Mouse (Mus musculus) forebrain, embryonic 15.5 days (tissue): Measurements from ENCODE around the gene Il9. TPM values are rescaled to one million over a fixed set of nuclear protein-coding genes. Genes with fewer than 3 reads are reported as not detected.

Experiments
- ATAC-seq: fragments of 200-750 bp; cut with Nextera tagmentation; replicated peaks from 2 replicates; pipeline ENCODE4 v1.8.0; 2017; ENCODE audit warnings: mild to moderate bottlenecking, moderate TSS enrichment, moderate library complexity
- H3K27ac ChIP-seq: fragments of 300-500 bp; sonication (generic); replicated peaks from 2 replicates; pipeline ENCODE4 v1.5.1; 2015; ENCODE audit warnings: mild to moderate bottlenecking, inconsistent platforms
- H3K27me3 ChIP-seq: fragments of 300-500 bp; sonication (generic); 2 replicates; pipeline ENCODE4 v1.6.1; 2015; ENCODE audit warnings: inconsistent platforms
- H3K36me3 ChIP-seq: fragments of 300-500 bp; sonication (generic); 2 replicates; pipeline ENCODE4 v1.6.1; 2015; ENCODE audit warnings: mild to moderate bottlenecking, inconsistent platforms
- H3K4me1 ChIP-seq: fragments of 300-500 bp; sonication (generic); 2 replicates; pipeline ENCODE4 v1.6.1; 2015; ENCODE audit warnings: inconsistent platforms
- H3K4me2 ChIP-seq: fragments of 300-500 bp; sonication (generic); replicated peaks from 2 replicates; pipeline ENCODE4 v1.6.1; 2015; ENCODE audit warnings: mild to moderate bottlenecking, inconsistent platforms
- H3K4me3 ChIP-seq: fragments of 300-500 bp; sonication (generic); 2 replicates; pipeline ENCODE4 v1.5.1; 2015; ENCODE audit warnings: mild to moderate bottlenecking, inconsistent platforms
- H3K9ac ChIP-seq: fragments of 300-500 bp; sonication (generic); replicated peaks from 2 replicates; pipeline ENCODE4 v1.6.1; 2015; ENCODE audit warnings: mild to moderate bottlenecking, inconsistent platforms
- H3K9me3 ChIP-seq: fragments of 300-500 bp; sonication (generic); 2 replicates; pipeline ENCODE4 v1.6.1; 2016; ENCODE audit warnings: inconsistent platforms
- WGBS: fragments of 180-500 bp; shearing (Covaris S2); methylation state at CpG from one replicate; pipeline ENCODE4 v1.1.7; 2015; ENCODE audit warnings: mixed read lengths; 5-methylcytosine and 5-hydroxymethylcytosine counted together
- polyA plus RNA-seq: library from polyadenylated mRNA; unstranded; fragments of >200 nt; fragmentation: Nextera tagmentation; extraction: Ambion mirVana; gene quantifications from 2 replicates; pipeline ENCODE4 v1.2.1, GENCODE M21; 2015

Il9 gene
- polyA plus RNA-seq = not detected in 2 replicates

DNA sequence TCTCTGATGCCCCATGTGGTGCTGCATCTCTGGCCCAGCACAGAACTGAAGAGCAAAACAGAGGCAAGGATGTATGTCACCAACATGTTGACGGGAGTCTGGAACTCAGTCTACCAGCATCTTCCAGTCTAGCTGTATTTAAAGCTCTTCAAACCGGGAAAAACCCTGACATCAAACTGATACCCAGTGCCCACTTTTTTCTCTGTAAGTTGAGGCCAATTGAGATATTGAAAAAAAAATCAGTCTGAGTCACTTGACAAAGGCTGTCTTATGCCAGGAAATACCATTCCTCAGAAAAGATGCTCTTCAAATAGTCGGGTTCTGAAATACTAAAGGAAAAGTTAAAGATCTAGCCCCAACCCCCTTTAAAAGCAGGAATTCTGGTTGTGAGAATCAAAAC lies at the start of gene Il9:
Gene Il9 (minus strand): TSS at position 101 of the 400 bp plus-strand sequence.
- no peak within 1 kb of the TSS for H3K27ac ChIP-seq
- no peaks in the 10 kb centered on the region for H3K27me3 ChIP-seq
- no peak for ATAC-seq
- no peaks in the 10 kb centered on the region for H3K9me3 ChIP-seq
- no peak within 1 kb of the TSS for H3K9ac ChIP-seq
- no peak within 1 kb of the TSS for H3K4me3 ChIP-seq
- H3K4me2 ChIP-seq = no peak within 1 kb of the TSS
- 79% methylated on average over 3 of the region's 3 CpGs for WGBS
- no peaks in the 10 kb centered on the region for H3K36me3 ChIP-seq
- H3K4me1 ChIP-seq = peaks cover 10% of the 10 kb centered on the region

- no peaks in the 10 kb centered on the region for H3K36me3 ChIP-seq
- no peaks in the 10 kb centered on the region for H3K9me3 ChIP-seq
- H3K9ac ChIP-seq = no peak overlapping the region
- H3K4me2 ChIP-seq = no peak overlapping the region
- no peak overlapping the region for H3K27ac ChIP-seq
- no peak for ATAC-seq
- no peaks in the 10 kb centered on the region for H3K4me1 ChIP-seq
- no peaks in the 10 kb centered on the region for H3K27me3 ChIP-seq
- H3K4me3 ChIP-seq = no peak overlapping the region
- WGBS = 63% methylated on average over 8 of the region's 8 CpGs
These were observed 47.6 kb upstream of the Il9 start for GRCm38 (mm10) chr13:56529685-56530084.

GRCm38 (mm10) chr13:56529031-56529430 lies 47.0 kb upstream of the Il9 start:
- no peaks in the 10 kb centered on the region for H3K9me3 ChIP-seq
- H3K4me2 ChIP-seq = no peak overlapping the region
- no peaks in the 10 kb centered on the region for H3K27me3 ChIP-seq
- H3K4me3 ChIP-seq = no peak overlapping the region
- no peak for ATAC-seq
- H3K36me3 ChIP-seq = no peaks in the 10 kb centered on the region
- H3K4me1 ChIP-seq = no peaks in the 10 kb centered on the region
- WGBS = 78% methylated on average over 4 of the region's 4 CpGs
- no peak overlapping the region for H3K9ac ChIP-seq
- no peak overlapping the region for H3K27ac ChIP-seq

DNA sequence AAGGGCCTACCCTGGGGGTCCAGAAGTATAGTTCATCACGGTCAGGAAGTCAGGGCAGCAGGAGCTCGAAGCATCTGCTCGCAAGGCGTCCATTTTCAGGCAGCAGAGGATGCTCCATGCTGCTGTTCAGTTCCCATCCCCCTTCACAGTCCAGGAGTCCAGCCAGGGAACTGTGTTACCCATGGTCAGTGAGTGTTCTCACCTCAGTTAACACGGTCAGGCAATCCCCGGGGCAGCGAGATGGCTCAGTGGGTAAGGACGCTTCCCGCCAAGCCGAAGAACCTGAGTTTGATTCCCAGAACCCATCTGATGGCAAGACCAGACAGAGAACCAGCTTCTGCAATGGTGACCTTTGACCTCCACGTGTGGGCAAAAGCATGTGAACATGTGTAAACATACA lies 46.2 kb upstream of the Il9 start:
- no peak overlapping the region for H3K4me3 ChIP-seq
- no peaks in the 10 kb centered on the region for H3K36me3 ChIP-seq
- no peak overlapping the region for H3K27ac ChIP-seq
- no peaks in the 10 kb centered on the region for H3K9me3 ChIP-seq
- H3K9ac ChIP-seq = no peak overlapping the region
- no peaks in the 10 kb centered on the region for H3K27me3 ChIP-seq
- 90% methylated on average over 11 of the region's 11 CpGs for WGBS
- no peak overlapping the region for H3K4me2 ChIP-seq
- no peaks in the 10 kb centered on the region for H3K4me1 ChIP-seq
- no peak for ATAC-seq

DNA sequence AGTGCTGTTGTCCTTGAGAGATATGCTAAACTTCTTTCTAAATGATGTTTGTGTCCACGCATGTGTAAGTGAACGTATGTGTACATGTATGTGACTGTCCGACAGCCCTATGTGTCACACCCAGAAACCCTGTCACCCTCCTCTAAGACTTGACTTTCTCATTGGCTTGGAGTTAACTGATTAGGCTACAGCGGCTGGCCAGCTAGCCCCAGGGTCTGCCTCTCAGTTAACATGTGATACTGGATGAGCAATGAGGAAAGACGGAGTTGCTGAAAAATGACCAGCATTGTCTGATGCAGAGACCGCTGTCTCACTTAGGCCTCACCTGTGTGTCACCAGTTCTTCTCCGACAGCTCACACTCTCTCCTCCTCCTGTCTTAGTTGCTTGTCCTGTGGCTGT lies 45.8 kb upstream of the Il9 start:
- H3K4me3 ChIP-seq = no peak overlapping the region
- no peak overlapping the region for H3K4me2 ChIP-seq
- H3K27ac ChIP-seq = no peak overlapping the region
- H3K4me1 ChIP-seq = no peaks in the 10 kb centered on the region
- H3K36me3 ChIP-seq = no peaks in the 10 kb centered on the region
- no peak for ATAC-seq
- H3K27me3 ChIP-seq = no peaks in the 10 kb centered on the region
- no peaks in the 10 kb centered on the region for H3K9me3 ChIP-seq
- H3K9ac ChIP-seq = no peak overlapping the region
- WGBS = 94% methylated on average over 7 of the region's 7 CpGs

- H3K9ac ChIP-seq = no peak overlapping the region
- H3K27me3 ChIP-seq = no peaks in the 10 kb centered on the region
- H3K27ac ChIP-seq = no peak overlapping the region
- H3K4me2 ChIP-seq = no peak overlapping the region
- H3K9me3 ChIP-seq = no peaks in the 10 kb centered on the region
- no peak for ATAC-seq
- no peaks in the 10 kb centered on the region for H3K36me3 ChIP-seq
- H3K4me1 ChIP-seq = no peaks in the 10 kb centered on the region
- WGBS = 85% methylated on average over 12 of the region's 12 CpGs
- no peak overlapping the region for H3K4me3 ChIP-seq
These were observed 44.8 kb upstream of the Il9 start for GRCm38 (mm10) chr13:56526871-56527270.

- WGBS = 4% methylated on average over 8 of the region's 8 CpGs
- Histone ChIP-seq H3K36me3 (no peaks in the 10 kb centered on the region), H3K4me2 (peak overlapping the region; percentile 78), H3K9me3 (no peaks in the 10 kb centered on the region), H3K4me3 (peak overlapping the region; percentile 56), H3K27ac (no peak overlapping the region), H3K9ac (peak overlapping the region; percentile 55), H3K27me3 (no peaks in the 10 kb centered on the region), H3K4me1 (no peaks in the 10 kb centered on the region)
- peak; percentile 23 for ATAC-seq
These were observed 40.7 kb upstream of the Il9 start for GRCm38 (mm10) chr13:56522821-56523167.

GRCm38 (mm10) chr13:56522081-56522820 lies 40.2 kb upstream of the Il9 start, which contains the start of gene Fbxl21:
Gene Fbxl21, plus strand, starts transcription at chr13:56522472.
- WGBS = under 1% methylated on average over 56 of the region's 56 CpGs
- Histone ChIP-seq H3K27ac (no peak within 1 kb of the TSS), H3K4me1 (no peaks in the 10 kb centered on the region), H3K9me3 (no peaks in the 10 kb centered on the region), H3K9ac (peak within 1 kb of the TSS; percentile 55), H3K4me2 (peak within 1 kb of the TSS; percentile 78), H3K4me3 (peak within 1 kb of the TSS; percentile 56), H3K36me3 (no peaks in the 10 kb centered on the region), H3K27me3 (no peaks in the 10 kb centered on the region)
- ATAC-seq = peak; percentile 98

- H3K9ac ChIP-seq = no peak overlapping the region
- H3K27me3 ChIP-seq = no peaks in the 10 kb centered on the region
- no peaks in the 10 kb centered on the region for H3K36me3 ChIP-seq
- H3K4me3 ChIP-seq = no peak overlapping the region
- no peak overlapping the region for H3K4me2 ChIP-seq
- ATAC-seq = no peak
- H3K9me3 ChIP-seq = no peaks in the 10 kb centered on the region
- 6% methylated on average over 7 of the region's 7 CpGs for WGBS
- H3K27ac ChIP-seq = 0 out of 2 replicates have a peak overlapping the region, but pooled peaks have one; percentile 25
- peaks cover 3% of the 10 kb centered on the region; the same call in 1 of the 2 replicates for H3K4me1 ChIP-seq
These were observed 34.8 kb upstream of the Il9 start for GRCm38 (mm10) chr13:56516816-56517215.

GRCm38 (mm10) chr13:56516311-56516710 lies 34.3 kb upstream of the Il9 start:
- no peaks in the 10 kb centered on the region for H3K27me3 ChIP-seq
- H3K9me3 ChIP-seq = no peaks in the 10 kb centered on the region
- no peaks in the 10 kb centered on the region for H3K36me3 ChIP-seq
- H3K4me1 ChIP-seq = peaks cover 3% of the 10 kb centered on the region; the same call in 1 of the 2 replicates
- no peak overlapping the region for H3K4me3 ChIP-seq
- no peak overlapping the region for H3K4me2 ChIP-seq
- no peak for ATAC-seq
- H3K9ac ChIP-seq = no peak overlapping the region
- 29% methylated on average over 4 of the region's 4 CpGs for WGBS
- no peak overlapping the region for H3K27ac ChIP-seq

- ATAC-seq = no peak
- no peak overlapping the region for H3K27ac ChIP-seq
- no peak overlapping the region for H3K4me2 ChIP-seq
- H3K36me3 ChIP-seq = no peaks in the 10 kb centered on the region
- H3K9me3 ChIP-seq = no peaks in the 10 kb centered on the region
- H3K4me1 ChIP-seq = peaks cover 3% of the 10 kb centered on the region; the same call in 1 of the 2 replicates
- no peak overlapping the region for H3K4me3 ChIP-seq
- no peak overlapping the region for H3K9ac ChIP-seq
- H3K27me3 ChIP-seq = no peaks in the 10 kb centered on the region
These were observed 31.5 kb upstream of the Il9 start for GRCm38 (mm10) chr13:56513595-56513994.

DNA sequence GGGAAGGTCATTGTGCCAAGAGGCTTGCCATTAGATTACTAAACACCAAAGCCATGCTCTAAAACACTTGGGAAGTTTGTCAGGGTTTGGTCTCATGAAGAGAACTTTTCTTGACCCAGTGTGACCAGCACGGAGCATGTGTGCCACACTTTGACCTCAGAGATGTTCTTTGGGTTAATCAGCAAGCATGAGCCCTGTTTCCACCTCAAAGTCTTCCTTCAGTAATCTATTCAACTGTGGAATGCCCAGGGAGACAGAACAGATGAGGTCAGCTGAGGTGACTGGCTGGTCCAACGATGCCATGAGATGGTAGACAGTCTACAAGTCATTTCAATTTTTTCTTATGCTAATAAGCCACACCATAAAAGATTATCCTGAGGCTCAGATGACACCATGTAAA lies 27.8 kb upstream of the Il9 start:
- no peak overlapping the region for H3K4me2 ChIP-seq
- no peaks in the 10 kb centered on the region for H3K9me3 ChIP-seq
- no peak overlapping the region for H3K4me3 ChIP-seq
- H3K27ac ChIP-seq = no peak overlapping the region
- no peak overlapping the region for H3K9ac ChIP-seq
- no peak for ATAC-seq
- no peaks in the 10 kb centered on the region for H3K27me3 ChIP-seq
- no peaks in the 10 kb centered on the region for H3K36me3 ChIP-seq
- no peaks in the 10 kb centered on the region for H3K4me1 ChIP-seq
- WGBS = 85% methylated on average over 2 of the region's 2 CpGs
